Mouse (Mus musculus): ENCODE measurements around the gene Fam81a.

The Fam81a gene

DNA sequence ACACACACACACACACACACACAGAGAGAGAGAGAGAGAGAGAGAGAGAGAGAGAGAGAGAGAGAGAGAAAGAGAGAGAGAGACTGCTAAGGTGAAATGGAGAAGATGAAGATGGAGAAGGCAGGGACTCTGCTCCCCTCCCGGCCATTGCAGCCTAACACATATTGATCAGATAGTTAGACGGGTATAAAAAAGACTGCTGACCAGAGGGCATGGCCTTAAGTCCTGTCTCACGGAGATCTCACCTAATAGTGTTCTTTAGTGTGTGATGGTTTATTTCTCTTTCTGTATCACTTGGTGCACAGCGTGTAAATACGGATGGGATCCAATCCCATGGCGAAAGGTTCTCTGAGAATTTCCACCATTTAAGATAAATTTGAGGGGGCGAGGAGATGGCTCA lies at the start of gene Fam81a:
TSS of gene Fam81a (minus strand) at position 101 of the 400 bp plus-strand sequence.
- no peak for DNase-seq (ENCODE audit: low spot score)

DNA sequence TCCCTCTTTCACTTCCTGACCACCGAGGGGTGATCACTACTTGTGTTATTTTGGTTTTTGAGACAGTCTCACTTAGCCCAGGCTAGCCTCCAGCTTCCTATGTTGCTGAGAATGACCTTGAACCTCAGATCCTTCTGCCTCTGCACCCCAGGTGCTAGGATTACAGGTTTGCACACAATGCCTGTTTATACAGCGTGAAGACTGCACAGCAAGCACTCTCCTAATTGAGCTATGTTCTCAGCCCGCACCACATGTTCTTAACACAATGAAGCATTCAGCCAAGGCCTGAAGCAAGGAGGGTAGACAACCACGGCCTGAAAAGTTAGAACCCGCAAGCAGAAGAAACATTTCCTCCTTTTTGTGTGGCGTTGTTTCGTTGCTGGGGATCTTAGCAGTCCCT lies 40.3 kb upstream of the Fam81a start:
- DNase-seq (ENCODE audit: low spot score) = no peak

- no peak for DNase-seq (ENCODE audit: low spot score)
Measured at GRCm38 (mm10) chr9:70181719-70182118, 39.4 kb upstream of the Fam81a start.

- no peak for DNase-seq (ENCODE audit: low spot score)
Measured at GRCm38 (mm10) chr9:70176291-70176690, 33.9 kb upstream of the Fam81a start.

GRCm38 (mm10) chr9:70174896-70175295 lies 32.5 kb upstream of the Fam81a start:
- DNase-seq (ENCODE audit: low spot score) = no peak

DNA sequence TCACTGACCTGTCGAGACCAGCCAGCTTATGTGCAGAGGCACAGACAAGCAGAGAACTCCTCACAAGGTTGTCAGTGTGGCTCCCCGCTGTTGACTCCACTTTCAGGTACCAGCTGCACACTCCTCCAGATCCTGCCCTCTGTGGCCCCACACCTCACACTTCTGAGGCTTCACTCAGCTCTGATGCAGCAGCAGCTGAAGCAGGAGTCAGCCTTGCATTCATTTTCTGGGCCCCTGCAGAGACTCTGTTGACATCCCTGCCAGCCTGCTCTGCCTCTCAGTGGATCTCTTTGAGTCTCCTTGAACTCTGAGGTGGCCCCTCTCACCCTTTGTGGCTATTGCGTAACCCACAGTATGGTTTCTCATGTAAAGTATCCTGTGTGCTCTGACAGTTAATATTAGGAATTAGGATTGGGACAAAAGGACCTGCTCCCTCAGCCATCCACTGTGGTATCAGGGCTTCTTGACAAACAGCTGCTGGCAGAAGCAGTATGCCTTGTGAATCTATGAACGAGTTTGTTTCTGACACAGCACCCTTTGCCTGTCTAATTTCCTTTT lies 32.0 kb upstream of the Fam81a start:
- DNase-seq (ENCODE audit: low spot score) = no peak

DNA sequence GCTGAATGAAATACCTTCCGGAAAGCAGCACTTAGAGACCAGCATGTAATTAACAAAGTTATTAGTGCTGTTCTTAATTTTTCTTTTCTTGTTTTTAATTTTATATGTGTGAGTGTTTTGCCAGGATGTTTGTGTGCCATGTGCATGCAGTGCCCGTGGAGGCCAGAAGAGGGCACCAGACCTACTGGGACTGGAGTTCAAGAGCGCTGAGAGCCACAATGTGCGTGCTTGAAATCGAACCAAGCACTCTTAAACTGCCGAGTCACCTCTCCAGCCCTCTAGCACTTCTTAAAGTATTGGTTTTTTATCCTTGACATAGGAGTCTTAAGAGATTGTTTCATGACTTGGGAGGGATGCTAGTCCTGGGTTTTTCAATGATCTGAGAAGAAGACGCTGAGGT lies 26.6 kb upstream of the Fam81a start:
- DNase-seq (ENCODE audit: low spot score) = no peak

DNA sequence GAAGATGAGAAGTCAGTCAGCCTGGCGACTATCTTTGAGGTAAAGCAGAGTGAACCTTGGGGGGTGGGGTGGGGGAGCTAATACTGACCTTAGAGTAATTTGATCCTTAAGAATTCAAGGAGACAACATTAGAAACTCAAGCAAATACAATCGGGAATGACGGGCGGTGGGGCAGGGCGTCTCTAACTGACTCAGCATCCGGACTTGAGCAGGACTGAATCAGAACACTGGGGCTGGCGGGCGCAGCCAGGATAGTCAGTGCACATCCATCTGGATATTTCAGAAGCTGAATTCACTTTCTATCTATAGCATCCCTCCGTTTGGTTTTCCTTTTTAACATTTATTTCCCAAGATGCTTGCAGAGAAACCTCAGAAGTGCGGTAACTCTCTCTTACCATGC lies 17.7 kb upstream of the Fam81a start:
- no peak for DNase-seq (ENCODE audit: low spot score)

DNA sequence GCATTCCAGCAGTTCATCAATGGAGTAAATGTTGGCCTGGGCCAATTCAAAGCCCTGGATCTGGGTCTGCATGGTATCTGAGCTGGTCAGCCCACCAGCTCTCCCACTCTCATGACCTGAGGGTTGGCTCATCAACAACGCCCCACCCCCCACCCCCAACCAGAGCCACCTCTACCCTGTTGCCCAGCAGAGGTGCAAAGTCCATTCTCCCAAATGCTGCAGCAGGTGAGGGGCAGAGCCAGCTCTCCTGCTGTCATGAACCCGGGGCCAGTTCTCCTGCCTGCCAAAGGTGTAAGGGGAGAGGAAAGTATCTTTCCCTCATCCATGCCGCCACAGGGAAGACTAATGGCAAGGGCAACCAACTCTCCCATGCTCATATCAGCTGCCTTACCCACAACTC lies 5.3 kb upstream of the Fam81a start:
- no peak for DNase-seq (ENCODE audit: low spot score)

DNA sequence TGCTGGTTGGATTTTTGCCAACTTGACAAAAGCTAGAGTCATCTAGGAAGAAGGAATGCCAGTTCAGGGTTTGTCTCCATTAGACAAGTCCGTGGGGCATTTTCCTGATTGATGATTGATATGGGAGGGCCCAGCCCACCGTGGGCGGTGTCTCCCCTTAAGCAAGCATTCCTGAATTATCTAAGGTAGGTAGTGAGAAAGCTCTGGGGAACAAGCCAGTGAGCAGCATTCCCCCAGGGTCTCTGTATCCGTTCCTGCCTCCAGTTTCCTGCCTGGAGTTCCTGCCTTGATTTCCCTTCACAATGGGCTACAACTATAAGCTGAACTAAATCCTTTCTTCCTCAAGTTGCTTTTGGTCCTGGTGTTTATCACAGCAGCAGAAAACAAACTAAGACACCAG lies 3.1 kb upstream of the Fam81a start:
- no peak for DNase-seq (ENCODE audit: low spot score)

GRCm38 (mm10) chr9:70143326-70143725 lies 966 bp upstream of the Fam81a start:
- no peak for DNase-seq (ENCODE audit: low spot score)

GRCm38 (mm10) chr9:70141885-70142326 lies 454 bp downstream of the Fam81a start:
- DNase-seq (ENCODE audit: low spot score) = no peak

DNA sequence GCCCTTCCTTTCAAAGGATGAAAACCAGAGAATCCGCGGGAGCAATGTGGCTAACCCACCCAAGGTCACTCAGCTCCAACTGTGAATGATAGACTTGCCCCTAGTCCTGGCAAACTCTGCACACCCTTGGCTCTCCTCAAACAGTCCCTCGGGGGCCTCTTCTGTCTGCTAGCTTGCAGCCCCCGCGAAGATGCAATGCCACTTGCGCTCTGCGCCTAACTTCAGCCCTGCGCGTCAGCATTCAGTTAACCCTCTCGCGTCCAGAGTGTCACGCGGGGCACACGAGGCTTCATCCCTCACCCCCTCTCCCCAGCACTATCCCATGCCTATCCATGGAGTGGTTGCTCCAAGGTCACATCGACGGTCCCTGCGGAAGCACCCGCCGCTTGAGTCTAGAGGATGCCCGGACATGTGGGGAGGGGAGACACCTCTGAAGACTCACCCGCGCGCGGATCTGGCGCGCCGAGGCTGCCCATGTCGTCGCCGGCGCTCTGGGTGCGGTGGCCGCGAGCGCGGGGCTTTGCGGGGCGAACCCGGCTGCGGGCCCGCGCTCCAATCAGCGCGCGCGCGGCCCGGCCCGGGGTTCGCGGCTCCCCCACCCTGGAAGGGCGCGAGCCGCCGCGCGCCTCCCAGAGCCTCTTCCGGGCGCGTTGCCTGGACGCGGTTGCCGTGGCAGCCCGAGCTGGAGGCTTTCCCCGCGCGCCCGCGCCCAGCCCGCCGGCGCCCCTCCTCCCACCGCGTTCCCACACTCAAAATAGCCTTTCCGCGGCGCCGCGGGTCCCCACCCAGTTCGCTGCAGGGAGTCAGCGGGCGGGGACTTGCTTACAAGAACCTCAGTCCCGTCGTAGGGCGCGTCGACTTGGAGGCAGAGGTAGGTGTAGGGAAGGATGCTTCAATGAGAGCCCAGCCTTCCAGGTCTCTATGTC lies 1.2 kb downstream of the Fam81a start:
- DNase-seq (ENCODE audit: low spot score) = no peak

DNA sequence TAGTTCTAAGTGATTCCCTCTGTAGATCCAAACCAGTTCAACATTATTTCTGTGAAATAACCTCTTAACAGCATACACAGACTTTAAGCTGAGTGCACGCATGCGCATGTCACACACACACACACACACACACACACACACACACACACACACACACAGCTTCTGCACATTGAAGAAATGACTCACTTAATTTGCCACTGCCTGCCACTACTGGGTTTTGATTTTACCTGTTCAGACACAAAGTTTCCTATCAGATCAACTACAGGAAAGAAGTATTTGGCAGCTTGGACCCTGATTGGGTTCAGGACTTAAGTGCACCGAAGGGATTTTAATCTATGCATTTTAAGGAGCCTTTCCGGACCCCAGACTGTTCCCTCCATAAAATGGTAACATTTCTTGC lies 2.0 kb downstream of the Fam81a start:
- no peak for DNase-seq (ENCODE audit: low spot score)

- DNase-seq (ENCODE audit: low spot score) = no peak
Measured at GRCm38 (mm10) chr9:70139331-70139885, 3.0 kb downstream of the Fam81a start.

DNA sequence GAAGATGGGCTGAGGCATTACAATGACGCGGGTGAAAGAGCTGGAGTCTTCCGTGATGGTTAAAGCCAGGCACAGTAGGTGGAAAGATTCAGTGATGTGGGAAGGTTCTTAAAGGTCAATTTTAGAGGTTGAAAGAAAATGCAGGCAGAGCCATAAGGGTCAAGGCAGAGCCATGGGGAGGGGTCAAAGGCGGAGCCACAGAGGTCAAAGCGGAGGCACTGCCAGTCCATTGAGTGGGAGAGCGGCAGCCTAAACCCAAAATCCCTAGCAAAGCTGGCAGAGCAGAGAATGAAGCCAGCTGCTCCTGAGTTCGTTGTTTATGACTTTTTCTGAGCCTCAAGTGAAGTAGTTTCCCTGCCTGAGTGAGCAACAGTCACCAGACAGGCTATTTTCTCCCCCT lies 3.8 kb downstream of the Fam81a start:
- no peak for DNase-seq (ENCODE audit: low spot score)

DNA sequence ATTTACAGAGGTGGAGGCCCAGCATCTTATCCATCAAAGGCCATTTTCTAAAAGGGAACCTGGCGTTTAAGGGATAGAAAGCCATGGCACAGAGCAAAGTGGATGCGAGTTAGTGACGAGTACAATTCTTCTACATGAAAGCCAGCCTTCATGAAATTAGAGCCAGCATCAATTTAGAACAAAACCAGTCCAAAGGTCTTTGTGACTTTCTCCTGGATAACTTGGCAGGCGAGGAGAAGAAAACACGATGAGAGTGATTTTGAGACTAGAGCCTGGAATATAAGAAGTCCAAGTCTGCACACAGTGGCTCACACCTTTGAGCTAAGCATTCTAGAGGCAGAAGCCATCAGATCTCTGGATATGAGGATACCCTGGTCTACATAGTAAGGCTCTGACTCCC lies 4.4 kb downstream of the Fam81a start:
- no peak for DNase-seq (ENCODE audit: low spot score)

GRCm38 (mm10) chr9:70135186-70135585 lies 7.2 kb downstream of the Fam81a start:
- no peak for DNase-seq (ENCODE audit: low spot score)

GRCm38 (mm10) chr9:70134716-70135115 lies 7.6 kb downstream of the Fam81a start:
- DNase-seq (ENCODE audit: low spot score) = no peak

DNA sequence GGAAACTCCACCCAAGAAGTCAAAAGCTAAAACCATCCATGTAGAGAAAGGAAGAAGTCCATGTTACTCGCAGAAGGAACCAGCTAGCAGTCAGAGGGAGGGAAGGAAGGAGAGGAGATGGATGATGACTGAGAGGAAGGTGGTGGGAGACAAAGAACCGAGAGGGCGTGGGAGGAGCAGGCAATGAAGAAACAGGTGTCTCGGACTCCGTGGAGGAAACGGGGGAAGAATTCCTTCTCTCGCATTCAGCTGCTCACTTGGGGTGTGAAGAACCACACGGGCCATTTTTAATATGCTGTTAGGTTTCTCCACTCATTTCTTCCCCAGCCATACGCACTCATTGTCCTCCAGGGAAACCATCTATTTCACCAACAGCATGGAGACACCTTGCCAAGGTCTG lies 8.1 kb downstream of the Fam81a start:
- DNase-seq (ENCODE audit: low spot score) = no peak

DNA sequence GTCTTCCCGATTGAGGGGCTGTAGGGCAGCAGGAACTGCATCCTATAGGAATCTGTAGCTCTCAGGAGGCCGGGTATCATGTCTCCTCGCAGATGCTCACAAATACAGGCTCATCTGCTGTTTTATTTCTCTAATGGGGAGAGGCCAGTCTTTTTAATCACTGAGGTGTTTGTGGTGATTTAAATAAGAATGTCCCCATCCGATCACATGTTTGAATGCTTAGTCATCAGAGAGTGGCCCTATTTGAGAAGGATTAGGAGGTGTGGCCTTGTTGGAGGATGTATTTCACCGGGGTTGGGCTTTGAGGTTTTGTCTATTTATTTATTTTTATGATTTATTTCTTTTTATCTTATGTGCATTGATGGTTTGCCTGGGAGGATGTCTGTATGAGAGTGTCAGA lies 11.6 kb downstream of the Fam81a start:
- no peak for DNase-seq (ENCODE audit: low spot score)

DNA sequence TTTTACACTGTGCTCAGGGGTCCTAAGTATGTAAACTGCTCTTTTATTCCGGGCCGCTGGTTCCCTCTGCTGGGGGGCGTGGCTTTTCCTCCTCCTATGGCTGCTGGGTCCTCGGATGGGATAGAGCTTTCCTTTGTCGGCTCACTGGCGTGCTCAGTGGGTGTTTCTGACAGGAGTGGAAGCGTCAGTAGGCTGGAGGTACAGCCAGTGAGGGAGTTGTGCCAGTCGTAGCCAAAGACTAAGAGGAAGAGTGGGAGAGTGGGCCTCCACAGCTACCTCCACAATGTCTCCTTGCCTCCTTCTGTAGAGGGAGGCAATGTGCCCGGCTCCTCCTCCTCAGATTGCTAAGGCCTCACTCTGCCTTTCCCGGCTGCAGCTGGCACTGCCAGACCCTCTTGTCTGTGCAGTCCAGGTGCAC lies 30.5 kb downstream of the Fam81a start:
- DNase-seq (ENCODE audit: low spot score) = no peak

- no peak for DNase-seq (ENCODE audit: low spot score)
Measured at GRCm38 (mm10) chr9:70110871-70111270, 31.5 kb downstream of the Fam81a start.
